Mouse (Mus musculus) left cerebral cortex, adult 9 months (tissue): ENCODE measurements around the gene Dhx57.

Experiments
- DNase-seq, 2 experiments: peaks; one replicate each; pipeline ENCODE4 v3.0.0; 2022; ENCODE audit warnings: low spot score in 2 of 2

Dhx57 gene

GRCm38 (mm10) chr17:80199160-80199778 lies 91.0 kb downstream of the Dhx57 start:
- no peak for DNase-seq

DNA sequence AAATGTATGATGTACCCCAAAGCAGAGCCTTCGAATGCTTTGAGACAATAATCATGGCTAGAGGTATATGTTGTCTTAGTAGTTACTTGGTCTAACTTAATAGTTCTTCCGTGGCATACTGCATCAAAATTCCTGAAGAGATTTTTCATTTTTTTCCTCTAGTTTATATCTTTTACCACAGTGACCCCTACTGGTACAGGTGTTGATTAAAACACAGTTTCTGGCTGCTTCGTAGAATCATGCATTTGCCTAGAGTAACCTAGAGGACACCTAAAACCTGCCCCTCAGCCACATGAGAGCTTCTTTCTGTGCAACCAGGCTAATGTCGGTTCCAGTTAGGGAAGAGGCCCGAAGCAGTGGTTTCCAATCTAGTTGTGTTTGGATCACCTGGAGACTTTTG lies 97.2 kb downstream of the Dhx57 start:
- DNase-seq: no peak
